Mouse (Mus musculus): Measurements from ENCODE around the gene Sugct.
"Not testable (repeated sequence)": the region's sequence is repeated elsewhere in the genome, so short reads cannot be mapped to it uniquely, and the experiment has no call there.

Sugct gene

DNA sequence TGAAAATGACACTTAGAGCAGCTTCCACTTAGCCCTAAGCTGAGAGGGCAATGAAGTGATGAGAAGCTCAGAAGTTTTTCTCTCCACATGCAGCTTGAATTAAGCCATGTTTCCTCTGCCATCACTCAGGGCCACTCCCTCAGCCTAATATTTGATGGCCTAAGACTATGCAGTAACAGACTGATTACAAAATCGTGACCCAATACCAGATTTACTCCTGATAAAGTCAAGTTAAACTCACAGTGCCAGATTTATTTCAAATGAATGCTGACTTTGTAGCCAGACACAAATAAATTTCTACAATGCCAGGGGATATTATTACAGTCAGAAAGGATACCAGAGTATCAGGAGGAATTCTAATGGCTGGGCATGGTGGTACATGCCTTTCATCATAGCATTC is 89.1 kb downstream of the Sugct start:
- in situ Hi-C loops (cut with MboI; ENCODE audit: unreplicated experiment in 2 of 2): no loop called here

DNA sequence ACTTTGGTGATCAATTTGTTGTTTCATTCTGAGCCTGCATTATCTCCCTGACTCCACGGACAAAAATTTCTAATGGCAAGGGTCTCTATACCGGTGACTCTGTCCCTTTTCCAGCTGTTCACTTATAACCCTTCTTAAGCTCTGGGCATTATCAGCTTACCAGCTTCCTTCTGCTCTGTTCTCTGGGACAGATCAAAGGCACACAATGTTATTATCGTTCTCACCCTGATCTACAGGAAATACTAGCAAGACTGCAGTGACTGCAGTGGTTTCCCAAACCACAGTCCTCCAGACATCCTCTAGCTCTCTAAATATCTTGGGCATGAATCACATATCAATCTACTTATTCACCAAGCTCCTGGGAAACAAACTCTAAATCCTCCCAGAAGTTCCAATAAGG is 90.7 kb downstream of the Sugct start:
- in situ Hi-C loops (cut with MboI; ENCODE audit: unreplicated experiment in 2 of 2): no loop called here

DNA sequence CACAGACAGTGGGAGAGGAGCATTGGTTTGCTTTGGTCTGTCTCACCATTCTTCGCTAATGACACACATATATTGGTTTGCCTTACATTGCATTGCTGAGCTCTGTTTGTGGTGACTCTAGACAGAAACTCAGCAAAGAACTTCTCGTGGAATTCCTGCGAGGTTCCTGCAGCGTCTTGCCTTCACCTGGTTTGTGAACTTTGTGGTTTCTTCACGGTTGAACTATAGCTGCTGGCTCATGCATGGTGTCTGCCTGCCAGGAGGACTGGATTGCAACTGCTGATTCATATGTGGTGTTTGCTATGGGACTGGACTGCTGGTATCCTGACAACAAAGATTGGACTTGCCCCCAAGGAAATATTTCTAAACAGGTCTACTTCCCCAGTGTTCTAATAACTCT is 91.6 kb downstream of the Sugct start:
- in situ Hi-C loops (cut with MboI; ENCODE audit: unreplicated experiment in 2 of 2): no loop called here

DNA sequence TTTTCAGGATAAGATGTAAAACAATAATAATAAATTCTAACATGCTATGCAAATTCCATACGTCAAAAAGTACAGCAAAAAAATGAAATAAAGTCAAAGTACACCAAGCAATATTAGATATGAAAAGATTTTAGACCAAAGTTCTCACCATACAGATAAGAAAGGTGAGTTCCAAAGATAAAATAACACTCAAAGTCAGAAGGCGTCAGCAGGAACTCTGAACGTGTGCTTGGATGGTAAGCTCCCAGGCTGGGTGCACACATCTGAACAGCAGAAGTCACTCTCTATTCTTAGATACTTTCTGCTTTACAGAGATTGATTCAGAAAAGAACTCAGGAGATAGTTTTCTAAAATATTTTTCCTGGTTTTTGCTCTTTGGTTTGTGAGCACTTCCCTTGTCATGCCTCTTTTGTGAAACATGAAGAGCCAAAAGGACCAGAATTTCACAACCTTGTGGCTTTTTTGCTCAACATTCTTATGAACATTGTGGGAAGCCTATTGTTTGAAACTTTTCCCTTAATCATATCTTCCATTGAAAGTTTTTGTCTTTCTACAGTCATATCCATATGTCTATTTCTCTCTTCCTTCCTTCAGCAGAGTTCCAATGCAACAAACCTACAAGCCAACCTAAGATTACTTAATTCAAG is 110.0 kb downstream of the Sugct start:
- in situ Hi-C loops (cut with MboI; ENCODE audit: unreplicated experiment in 2 of 2): no loop called here

DNA sequence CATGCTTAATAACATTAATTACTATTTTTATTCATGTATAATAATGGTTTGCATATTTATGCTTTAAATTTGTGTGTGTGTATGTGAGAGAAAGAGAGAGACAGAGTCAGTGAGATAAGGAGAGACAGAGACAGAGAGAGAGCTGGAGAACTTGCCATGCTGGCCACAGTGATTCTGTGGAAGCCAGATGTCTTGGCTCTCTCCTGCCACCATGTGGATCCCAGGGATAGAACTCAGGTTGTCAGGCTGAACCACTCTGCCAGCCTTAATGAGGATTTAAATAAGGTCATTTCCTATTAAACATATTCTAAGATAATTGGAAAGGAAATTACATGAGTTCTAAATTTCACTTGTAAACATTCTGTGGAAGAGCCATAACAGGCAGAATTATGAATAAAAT is 110.5 kb downstream of the Sugct start:
- in situ Hi-C loops (cut with MboI; ENCODE audit: unreplicated experiment in 2 of 2): no loop called here

DNA sequence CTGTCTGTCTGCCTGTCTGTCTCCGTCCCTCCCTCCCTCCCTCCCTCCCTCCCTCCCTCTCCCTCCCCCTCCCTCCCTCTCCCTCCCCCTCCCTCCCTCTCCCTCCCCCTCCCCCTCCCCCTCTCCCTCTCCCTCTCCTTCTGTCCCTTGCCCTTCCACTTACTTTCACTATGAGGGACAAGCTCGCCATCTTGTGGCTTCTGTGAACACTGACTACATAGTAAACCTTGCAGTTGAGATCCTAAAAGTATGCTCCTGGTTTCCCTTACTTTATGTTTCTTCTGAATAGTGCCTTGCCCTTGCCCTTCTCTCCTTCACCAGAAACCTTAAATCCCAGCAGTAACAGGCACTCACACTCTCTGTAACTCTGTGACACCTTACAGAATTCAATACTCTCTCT is 113.7 kb downstream of the Sugct start:
- in situ Hi-C loops (cut with MboI; ENCODE audit: unreplicated experiment in 2 of 2): no loop called here

DNA sequence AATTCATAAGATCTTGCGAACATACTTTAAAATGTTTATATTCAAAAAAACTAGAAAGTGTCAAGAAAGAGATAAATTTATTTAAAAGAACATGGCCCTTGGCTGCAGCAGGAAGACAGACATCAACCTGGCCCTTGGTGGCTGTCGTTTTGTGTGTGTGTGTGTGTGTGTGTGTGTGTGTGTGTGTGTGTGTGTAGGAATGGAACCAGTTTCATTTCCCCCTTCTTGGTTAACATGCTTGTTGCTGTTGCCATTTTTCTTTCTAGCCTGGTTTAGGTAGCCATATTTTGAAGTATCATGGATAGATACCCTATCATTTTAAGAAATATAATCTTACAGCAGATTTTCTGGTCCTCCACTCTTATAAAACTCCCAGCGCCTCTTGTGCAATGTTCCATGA is 136.0 kb downstream of the Sugct start:
- in situ Hi-C loops (cut with MboI; ENCODE audit: unreplicated experiment in 2 of 2): no loop called here

DNA sequence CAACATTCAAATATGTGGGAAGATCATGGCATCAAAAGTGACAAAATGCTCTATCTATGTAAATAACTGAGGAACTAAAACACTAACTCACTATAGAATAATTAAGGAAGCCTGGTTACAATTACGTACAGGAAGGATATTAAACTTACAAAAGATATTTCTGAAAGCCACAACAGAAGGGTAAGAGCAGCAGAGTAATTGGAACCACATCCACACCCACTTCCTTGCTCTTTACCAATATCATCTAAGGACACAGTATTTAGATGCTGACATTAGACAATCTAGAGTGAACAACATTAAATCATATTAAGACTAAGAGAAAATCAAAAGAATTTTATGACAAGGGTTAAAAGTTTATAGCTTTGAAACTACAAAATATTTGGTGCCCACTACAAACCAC is 159.0 kb downstream of the Sugct start:
- in situ Hi-C loops (cut with MboI; ENCODE audit: unreplicated experiment in 2 of 2): no loop called here

DNA sequence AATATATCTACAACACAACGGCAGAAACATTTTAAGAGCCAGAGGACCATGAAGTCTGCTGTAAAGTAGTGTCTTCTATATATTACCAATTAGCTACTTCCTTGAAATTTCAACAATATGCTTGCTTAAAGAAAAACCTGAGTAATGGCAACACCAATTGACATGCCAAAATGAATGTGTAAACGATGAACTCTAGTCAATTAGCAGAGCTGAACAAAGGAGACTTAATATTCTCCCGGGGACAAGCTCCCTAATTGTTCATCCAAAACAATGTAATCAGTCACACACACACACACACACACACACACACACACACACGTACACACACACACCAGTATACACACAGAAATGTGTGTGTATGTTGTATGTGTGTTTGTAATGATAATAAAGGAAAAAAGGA is 160.5 kb downstream of the Sugct start:
- in situ Hi-C loops (cut with MboI; ENCODE audit: unreplicated experiment in 2 of 2): loop anchor here in 1 of 2 experiments (5.0 kb wide), 1 partner anchor 1637 kb away; no protein-coding TSS in a partner anchor

DNA sequence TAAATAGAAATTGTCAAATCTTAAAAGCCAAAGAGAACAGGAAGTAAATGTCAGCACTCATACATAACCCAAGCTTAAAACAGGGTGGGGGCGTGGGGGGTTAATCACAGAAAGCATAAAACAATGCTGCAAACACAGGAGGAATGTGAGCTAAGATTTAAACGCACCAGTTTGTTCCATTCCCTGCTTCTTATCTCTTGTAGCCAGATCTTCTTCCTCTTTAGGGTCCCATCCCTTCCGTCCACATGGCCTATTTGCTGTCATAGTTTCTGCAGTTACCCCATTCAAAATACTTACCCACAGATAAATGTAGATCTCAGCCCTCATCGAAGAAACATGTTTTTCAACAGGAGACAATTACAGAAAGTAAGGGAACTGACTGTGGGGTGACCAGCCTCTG is 160.9 kb downstream of the Sugct start:
- in situ Hi-C loops (cut with MboI; ENCODE audit: unreplicated experiment in 2 of 2): loop anchor here in 1 of 2 experiments (5.0 kb wide), 1 partner anchor 1638 kb away; no protein-coding TSS in a partner anchor

DNA sequence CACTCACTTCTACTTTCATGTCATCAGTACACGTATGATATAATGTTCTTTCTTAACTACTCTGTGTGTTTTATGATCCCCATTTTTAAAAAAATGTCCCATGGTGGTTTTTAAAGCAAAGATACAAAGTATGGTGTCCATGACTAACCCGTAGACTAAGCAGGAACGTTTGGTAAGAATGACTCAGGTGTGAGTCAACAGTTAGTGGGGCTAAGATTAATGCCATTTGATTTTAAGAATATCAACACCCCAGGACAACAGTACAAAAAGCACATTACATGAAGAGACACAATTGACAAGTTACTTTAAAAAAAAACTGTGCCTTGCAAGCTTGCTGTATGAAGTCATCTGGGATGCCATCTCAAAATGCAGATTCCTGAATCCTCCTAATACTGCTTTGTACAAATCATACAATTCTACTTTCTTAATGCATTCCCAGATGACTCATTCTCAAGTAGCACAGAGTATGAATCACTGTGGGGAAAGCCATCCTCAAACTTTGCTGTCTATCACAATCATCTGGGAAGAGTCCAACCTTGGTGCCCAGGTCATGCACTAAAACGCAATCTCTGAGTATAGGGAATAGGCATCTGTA is 184.1 kb downstream of the Sugct start:
- in situ Hi-C loops (cut with MboI; ENCODE audit: unreplicated experiment in 2 of 2): no loop called here

DNA sequence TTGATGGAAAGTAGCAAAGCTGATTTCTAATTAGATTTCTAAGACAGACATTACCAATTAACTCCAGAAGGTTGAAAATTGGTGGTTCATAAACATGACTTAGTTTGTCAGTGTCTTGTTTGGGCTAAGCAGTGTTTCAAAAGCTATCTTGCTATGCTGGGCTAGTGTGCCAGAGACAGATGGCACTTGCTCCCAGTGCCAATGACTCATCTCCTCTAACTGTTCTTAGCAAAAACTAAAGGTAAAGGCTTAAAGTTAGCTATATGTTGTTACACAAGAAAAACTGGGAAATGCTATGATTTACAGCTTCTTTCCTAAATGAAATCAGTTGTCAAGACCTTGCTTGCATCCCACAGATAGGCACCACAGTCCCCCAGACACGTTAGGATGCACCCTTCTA is 200.4 kb downstream of the Sugct start:
- in situ Hi-C loops (cut with MboI; ENCODE audit: unreplicated experiment in 2 of 2): no loop called here

DNA sequence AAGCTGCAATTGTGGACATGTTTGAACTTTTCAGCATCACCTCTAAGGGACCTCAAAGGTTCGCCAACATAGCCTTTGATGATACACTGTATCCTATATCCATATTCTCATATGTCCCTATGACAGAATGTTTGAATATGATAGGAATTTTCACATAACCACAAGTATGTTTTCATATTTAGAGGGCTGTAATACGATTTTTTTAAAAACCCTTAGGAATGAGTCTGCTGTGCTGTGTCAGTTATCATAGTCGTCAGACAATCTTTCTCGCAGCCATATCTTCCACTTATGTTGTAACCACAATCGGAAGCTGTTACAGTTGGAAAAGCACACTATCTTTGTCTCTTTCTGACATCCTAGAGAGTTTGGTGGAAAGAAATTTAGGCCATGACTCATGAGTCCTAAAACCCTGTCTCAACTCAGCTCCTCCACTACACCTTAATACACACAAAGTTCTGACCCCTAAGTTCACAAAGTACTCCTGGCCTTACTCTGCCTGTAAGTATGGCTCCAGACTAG is 201.2 kb downstream of the Sugct start:
- in situ Hi-C loops (cut with MboI; ENCODE audit: unreplicated experiment in 2 of 2): no loop called here

DNA sequence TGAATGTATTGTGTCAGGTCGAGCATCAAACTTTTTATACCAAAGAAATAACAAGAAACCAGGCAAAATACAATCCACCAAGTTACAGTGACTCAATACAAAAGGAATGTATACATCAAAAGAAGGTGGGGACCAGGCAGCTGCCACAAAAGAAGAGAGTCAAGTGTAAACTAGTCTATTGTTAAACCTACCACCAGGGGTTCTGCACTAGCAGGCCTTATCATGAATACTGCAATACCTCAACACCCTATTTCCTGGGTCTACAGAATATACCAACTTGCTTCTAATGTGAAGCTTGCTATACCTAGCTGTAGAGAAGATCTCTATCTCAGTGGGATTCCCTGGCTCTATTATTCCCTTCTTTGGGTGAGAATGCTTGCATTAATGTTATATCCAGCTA is 237.4 kb downstream of the Sugct start:
- in situ Hi-C loops (cut with MboI; ENCODE audit: unreplicated experiment in 2 of 2): not testable (repeated sequence)

DNA sequence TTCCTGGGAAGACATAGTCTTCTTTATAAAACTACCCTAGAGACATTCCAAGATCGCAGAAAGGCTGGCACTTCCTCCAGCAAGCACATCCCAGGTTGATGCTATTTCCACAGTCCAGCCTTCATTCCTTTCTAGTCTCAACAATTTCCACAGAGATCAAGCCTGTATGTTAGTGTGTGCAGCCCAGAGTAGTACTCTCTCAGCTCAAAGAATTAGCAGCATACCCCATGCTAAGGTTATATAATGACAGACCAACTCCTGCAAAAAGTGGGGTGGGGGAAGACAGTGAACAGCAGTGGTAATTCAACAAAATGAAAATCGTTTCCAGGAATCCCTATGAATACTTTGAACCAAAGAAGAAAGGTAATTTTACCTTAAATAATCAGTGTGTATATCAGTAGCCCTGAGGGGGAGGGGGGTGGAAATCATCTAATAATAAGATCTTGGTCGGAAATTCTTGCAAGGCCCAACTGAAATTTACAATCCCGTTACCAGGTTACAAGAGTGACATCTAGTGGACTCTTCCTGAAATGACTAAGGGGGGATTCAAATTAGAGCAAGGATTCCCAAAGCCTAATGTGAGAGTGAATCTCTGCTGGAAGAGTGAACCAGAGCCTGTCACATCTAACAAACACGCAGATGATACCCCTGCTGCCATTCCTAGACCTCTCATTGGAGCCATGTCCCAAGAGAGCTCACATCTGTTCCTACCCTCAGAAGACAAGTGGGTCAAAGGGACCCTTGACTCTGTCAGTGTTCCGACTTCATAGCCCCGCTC is 263.0 kb downstream of the Sugct start:
- in situ Hi-C loops (cut with MboI; ENCODE audit: unreplicated experiment in 2 of 2): loop anchor here (5.0 to 10.0 kb wide), 2 partner anchors 1410 to 1448 kb away; no protein-coding TSS in a partner anchor

DNA sequence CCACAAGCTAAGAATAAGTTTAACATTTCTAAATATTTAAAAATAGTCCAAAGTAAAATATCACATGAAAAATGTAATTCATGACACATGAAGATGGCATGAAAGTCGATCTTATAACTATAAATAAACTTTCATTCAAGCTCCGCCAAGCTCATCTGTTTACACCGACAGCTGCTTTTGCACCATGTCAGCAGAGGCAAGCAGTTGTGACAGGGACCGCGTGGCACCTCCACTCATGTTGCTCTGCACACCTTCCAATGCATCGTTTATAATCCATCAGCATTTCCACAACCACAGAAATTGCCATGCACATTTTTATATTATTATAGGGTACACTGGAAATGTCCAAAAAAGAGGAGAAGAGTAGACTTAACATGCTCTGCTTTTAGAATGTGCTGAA is 273.5 kb downstream of the Sugct start:
- in situ Hi-C loops (cut with MboI; ENCODE audit: unreplicated experiment in 2 of 2): no loop called here

DNA sequence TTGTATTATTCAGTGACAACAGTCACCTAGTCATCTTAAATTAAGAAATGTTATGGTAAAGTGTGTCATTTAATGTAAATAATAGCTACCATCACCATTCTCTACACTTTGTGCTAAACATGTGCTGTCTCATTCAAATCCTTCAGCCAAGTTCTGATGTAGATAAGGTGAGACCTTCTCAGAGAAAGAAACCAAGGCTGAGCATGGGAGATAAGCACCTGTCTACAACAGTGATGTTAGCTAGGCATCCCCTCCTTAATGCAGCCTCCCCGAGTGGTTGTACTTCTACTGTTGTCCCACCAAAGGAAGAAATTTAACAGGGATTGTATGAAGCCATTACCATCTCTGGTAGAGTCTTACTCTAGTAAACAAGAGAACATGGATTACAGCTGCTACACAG is 274.8 kb downstream of the Sugct start:
- in situ Hi-C loops (cut with MboI; ENCODE audit: unreplicated experiment in 2 of 2): no loop called here

DNA sequence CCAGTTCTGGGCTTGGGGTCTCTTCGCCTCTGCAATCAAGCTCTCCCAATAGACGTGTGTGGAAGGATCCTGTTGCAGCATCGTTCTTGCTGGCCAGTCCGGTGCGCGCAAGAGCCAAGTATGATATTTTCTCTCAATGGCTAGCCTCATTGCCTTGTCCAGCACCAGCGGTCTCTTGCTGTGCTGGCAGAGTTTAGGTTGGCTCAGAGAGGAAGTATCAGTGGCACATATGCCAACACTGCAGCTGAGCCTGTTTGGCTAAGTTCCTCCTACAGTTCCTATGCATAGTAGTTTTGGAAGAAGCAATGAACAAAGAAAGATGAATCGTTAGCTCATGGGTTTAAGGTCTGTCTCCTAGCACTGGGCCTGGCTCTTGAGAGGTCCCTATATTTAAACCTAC is 352.5 kb downstream of the Sugct start:
- in situ Hi-C loops (cut with MboI; ENCODE audit: unreplicated experiment in 2 of 2): no loop called here

DNA sequence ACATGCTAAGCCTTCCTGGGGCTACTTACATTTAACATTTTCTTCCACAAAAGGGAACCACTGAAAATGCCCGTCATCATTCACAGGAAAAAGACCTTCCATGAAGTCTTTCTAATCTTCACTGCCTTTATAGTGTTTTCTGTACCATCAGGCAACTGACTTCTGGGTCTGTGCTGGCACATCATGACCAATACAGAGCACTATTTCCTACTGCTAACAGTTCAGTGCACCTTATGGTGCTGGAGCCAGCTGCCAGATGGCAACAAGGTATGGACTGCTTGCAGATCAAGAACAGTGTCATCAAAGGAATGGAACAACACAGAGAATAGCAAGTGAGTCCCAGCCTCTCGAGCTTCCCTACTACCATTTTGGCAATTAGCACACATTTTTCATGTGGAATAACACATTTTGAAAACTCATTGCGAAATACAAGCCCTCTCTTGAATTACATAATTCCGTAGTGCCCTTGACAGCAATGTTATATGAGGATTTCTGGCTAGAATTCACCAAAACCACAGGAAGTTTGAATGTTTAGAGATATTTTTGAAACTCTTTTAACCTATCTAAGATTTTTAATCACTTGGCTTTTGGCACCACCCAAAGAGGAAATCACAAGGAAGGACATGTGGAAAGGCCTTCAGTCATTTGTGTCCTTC is 359.3 kb downstream of the Sugct start:
- in situ Hi-C loops (cut with MboI; ENCODE audit: unreplicated experiment in 2 of 2): no loop called here

DNA sequence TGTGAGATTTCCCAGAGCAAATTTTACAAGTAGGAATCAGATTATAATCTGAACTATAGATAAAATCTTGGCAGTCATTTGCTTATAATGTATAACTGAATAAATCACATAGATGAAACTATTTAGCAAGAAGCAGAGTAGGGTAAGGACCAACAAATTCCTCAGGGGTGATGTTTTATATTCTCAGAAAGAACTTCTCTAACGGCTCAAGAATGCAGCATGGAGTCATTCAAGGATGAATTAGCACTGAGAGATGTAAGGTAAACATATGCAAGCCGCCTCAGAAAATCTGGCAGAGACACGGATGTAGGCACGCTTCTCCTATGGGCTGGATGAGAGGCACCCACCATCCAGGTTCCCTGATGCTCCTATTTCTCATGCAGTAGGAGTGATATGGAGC is 368.5 kb downstream of the Sugct start:
- in situ Hi-C loops (cut with MboI; ENCODE audit: unreplicated experiment in 2 of 2): no loop called here

DNA sequence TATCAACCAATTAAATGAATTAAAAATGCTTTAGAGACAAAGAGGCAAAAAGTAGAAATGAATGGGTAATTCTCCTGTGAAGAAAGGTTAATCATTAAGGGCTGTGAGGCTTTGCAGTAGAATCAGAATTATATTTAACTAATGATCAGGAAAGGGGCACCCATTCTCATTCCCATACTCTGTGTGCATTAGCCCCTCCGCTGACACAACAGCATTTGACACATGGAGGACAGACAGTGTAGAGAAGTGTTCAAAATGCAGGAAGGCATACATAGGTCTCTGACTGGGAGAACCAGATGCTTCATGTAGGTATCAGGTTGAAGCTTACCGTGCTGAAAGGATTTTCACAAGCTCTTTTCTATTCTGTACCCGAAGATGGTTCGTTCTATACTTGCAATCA is 393.8 kb downstream of the Sugct start:
- in situ Hi-C loops (cut with MboI; ENCODE audit: unreplicated experiment in 2 of 2): no loop called here

All from v-Abl transformed pro-B cells (cell line).